11 mouse cellular contexts compared by ENCODE assay signal in genomic region chr16:91841026-91841630, GRCm38 (mm10).
A peak's percentile ranks its signal among the peaks of the same experiment; 100 is the strongest.
DNase-seq lines count a peak whose midpoint lies in the region; ATAC-seq and TF ChIP-seq lines count a peak whose summit lies in the region.
"Had no signal": no experiment of that assay in that cellular context is flagged by ENCODE, and none has a peak within 500 bp of the region (broad histone marks: within the 10 kb centered on the region; RNA-seq: fewer than 3 reads in every experiment).

No protein-coding gene starts in this region.

- no peak for TF ChIP-seq CTCF in brain, embryonic 14.5 days (IDR thresholded peaks at IDR 0.05; ENCODE audit: borderline replicate concordance, extremely low read depth, insufficient read depth, insufficient read length)

- no peaks in the 10 kb centered on the region for H3K9me3 ChIP-seq in heart, embryonic 11.5 days (replicated peaks; ENCODE audit: control insufficient read depth, low read length)
- H3K9me3 ChIP-seq: midbrain, embryonic 10.5 days had no signal

- peak overlapping the region; percentile 54; the same call in 1 of the 2 replicates for H3K27ac ChIP-seq in heart, embryonic 11.5 days (ENCODE audit: low read depth, low read length)
- H3K27ac ChIP-seq: midbrain, embryonic 10.5 days had no signal

- H3K4me2 ChIP-seq in heart, embryonic 11.5 days = no peak overlapping the region

- H3K27me3 ChIP-seq in heart, embryonic 11.5 days (ENCODE audit: control insufficient read depth, insufficient read depth, low read length) = no peaks in the 10 kb centered on the region

- no peak overlapping the region for H3K4me3 ChIP-seq in heart, embryonic 11.5 days (ENCODE audit: low read depth, low read length)
- H3K4me3 ChIP-seq: midbrain, embryonic 10.5 days had no signal

- peak; percentile 36 for DNase-seq in left cerebral cortex, postnatal 4 days
- DNase-seq in left cerebral cortex, postnatal 14 days (ENCODE audit: low spot score in 2 of 2) = no peak
- DNase-seq in brain, embryonic 14.5 days (ENCODE audit: low read depth) = peak; percentile 50
- DNase-seq in cerebellum, adult 9-11 months = no peak
- no peak for DNase-seq in ovary, postnatal 14 days (ENCODE audit: low spot score)
- no peak for DNase-seq in spleen, postnatal 14 days (ENCODE audit: low spot score in 2 of 2)
- DNase-seq: kidney, postnatal 36 days; right cerebral cortex, postnatal 25 days had no signal

- H3K36me3 ChIP-seq in heart, embryonic 11.5 days (ENCODE audit: control insufficient read depth, insufficient read depth, low read length) = peaks cover 5% of the 10 kb centered on the region; the same call in 1 of the 2 replicates

- intact Hi-C loops in left cerebral cortex, postnatal 4 days (cut with DNase I) = no loop called here
- intact Hi-C loops in left cerebral cortex, postnatal 14 days (cut with DNase I) = no loop called here

- TF ChIP-seq POLR2A in brain, embryonic 14.5 days (IDR thresholded peaks at IDR 0.05; ENCODE audit: borderline replicate concordance, extremely low read depth, insufficient read depth, insufficient read length, poor library complexity, severe bottlenecking) = no peak

- peaks cover 24% of the 10 kb centered on the region for H3K4me1 ChIP-seq in heart, embryonic 11.5 days (ENCODE audit: control insufficient read depth, insufficient read depth, low read length)

- H3K9ac ChIP-seq in heart, embryonic 11.5 days (ENCODE audit: low read depth, low read length) = no peak overlapping the region

- no peak for ATAC-seq in heart, embryonic 11.5 days (replicated peaks; ENCODE audit: insufficient number of reproducible peaks, low FRiP score, low TSS enrichment)
- peak; percentile 69 for ATAC-seq in megakaryocyte progenitor cell, adult 5-6 weeks (replicated peaks; ENCODE audit: poor library complexity)

- WGBS in heart, embryonic 11.5 days (ENCODE audit: insufficient replicate concordance) = 82% methylated on average over 14 of the region's 14 CpGs

Comparison
In these comparisons a context has a peak if more than half of its experiments do, and no peak if none do; other contexts are left out.
1. DNase-seq: peak in left cerebral cortex, postnatal 4 days (single experiment) and brain, embryonic 14.5 days (single experiment); none in left cerebral cortex, postnatal 14 days (0 of 2), cerebellum, adult 9-11 months (single experiment), ovary, postnatal 14 days (single experiment) and spleen, postnatal 14 days (0 of 2).